Mouse (Mus musculus) ES-E14 (cell line): ENCODE measurements at regions not wholly inside any gene's neighbourhood (a gene's known extent, or its start where the extent isn't known, plus 50 kb on each side); places are given as distances from the start of the nearest gene placed in this dataset.

ENCODE experiments used
- DNase-seq: peaks from one replicate; pipeline ENCODE4 v3.0.0-alpha.2; 2013; ENCODE audit warnings: low read depth, low spot score
- H3K27ac ChIP-seq: 2 replicates; pipeline ENCODE4 v1.5.1; 2012; ENCODE audit warnings: low read depth, mild to moderate bottlenecking, low read length, moderate library complexity, mixed read lengths; ENCODE audit not compliant: poor library complexity, insufficient read depth, severe bottlenecking
- H3K36me3 ChIP-seq: 2 replicates; pipeline ENCODE4 v1.6.1; 2012; ENCODE audit warnings: mild to moderate bottlenecking, low read length, moderate library complexity, mixed read lengths; ENCODE audit not compliant: control insufficient read depth, poor library complexity, insufficient read depth, severe bottlenecking
- H3K4me1 ChIP-seq, 2 experiments: fragments of 150-350 bp in 1 of 2; sonication (generic) in 1 of 2; 2 replicates each; pipeline ENCODE4 v1.6.1; 2012; ENCODE audit warnings: low read length in 2 of 2, mild to moderate bottlenecking in 1 of 2, mixed read lengths in 1 of 2; ENCODE audit not compliant: control insufficient read depth in 2 of 2, insufficient read depth in 2 of 2, poor library complexity in 1 of 2
- H3K4me3 ChIP-seq, 2 experiments: fragments of 150-350 bp in 1 of 2; sonication (generic) in 1 of 2; 2 replicates each; pipeline ENCODE4 v1.5.1; 2012; ENCODE audit warnings: low read length in 2 of 2, low read depth in 1 of 2, mild to moderate bottlenecking in 1 of 2, mixed read lengths in 1 of 2; ENCODE audit not compliant: insufficient read depth in 1 of 2, poor library complexity in 1 of 2, severe bottlenecking in 1 of 2
- H3K9ac ChIP-seq: 2 replicates; pipeline ENCODE4 v1.6.1; 2012; ENCODE audit warnings: low read depth, mild to moderate bottlenecking, low read length, mixed read lengths; ENCODE audit not compliant: poor library complexity, insufficient read depth, severe bottlenecking
- H3K9me3 ChIP-seq: fragments of 150-350 bp; sonication (generic); 2 replicates; pipeline ENCODE4 v1.6.1; 2012; ENCODE audit warnings: low read depth, mild to moderate bottlenecking, low read length; ENCODE audit not compliant: control insufficient read depth, insufficient read depth
- CHD2 ChIP-seq: IDR thresholded peaks from 2 replicates; pipeline ENCODE4 v1.6.1; 2014; ENCODE audit warnings: mild to moderate bottlenecking, low read depth, low read length, inconsistent platforms
- HCFC1 ChIP-seq: IDR thresholded peaks from 2 replicates; pipeline ENCODE4 v1.6.1; 2012; ENCODE audit warnings: low read length, inconsistent platforms, borderline replicate concordance; ENCODE audit not compliant: insufficient read depth
- MAFK ChIP-seq: IDR thresholded peaks from 2 replicates; pipeline ENCODE4 v1.6.1; 2014; ENCODE audit warnings: mild to moderate bottlenecking, low read depth, low read length, inconsistent platforms; ENCODE audit not compliant: insufficient read depth
- ZC3H11A ChIP-seq: IDR thresholded peaks from 2 replicates; pipeline ENCODE4 v1.6.1; 2012; ENCODE audit warnings: low read depth, mild to moderate bottlenecking, inconsistent platforms, low read length, borderline replicate concordance
- ZNF384 ChIP-seq: IDR thresholded peaks from 2 replicates; pipeline ENCODE4 v1.6.1; 2012; ENCODE audit warnings: low read depth, low read length, inconsistent platforms
- in situ Hi-C, 2 experiments: fragments of 600-800 bp; cut with MboI; formaldehyde crosslinking; loops; one replicate each; pipeline ENCODE4 v1.15.1; 2025; ENCODE audit warnings: low sequenced_read_pairs in 2 of 2, inconsistent platforms in 1 of 2; ENCODE audit not compliant: unreplicated experiment in 2 of 2

DNA sequence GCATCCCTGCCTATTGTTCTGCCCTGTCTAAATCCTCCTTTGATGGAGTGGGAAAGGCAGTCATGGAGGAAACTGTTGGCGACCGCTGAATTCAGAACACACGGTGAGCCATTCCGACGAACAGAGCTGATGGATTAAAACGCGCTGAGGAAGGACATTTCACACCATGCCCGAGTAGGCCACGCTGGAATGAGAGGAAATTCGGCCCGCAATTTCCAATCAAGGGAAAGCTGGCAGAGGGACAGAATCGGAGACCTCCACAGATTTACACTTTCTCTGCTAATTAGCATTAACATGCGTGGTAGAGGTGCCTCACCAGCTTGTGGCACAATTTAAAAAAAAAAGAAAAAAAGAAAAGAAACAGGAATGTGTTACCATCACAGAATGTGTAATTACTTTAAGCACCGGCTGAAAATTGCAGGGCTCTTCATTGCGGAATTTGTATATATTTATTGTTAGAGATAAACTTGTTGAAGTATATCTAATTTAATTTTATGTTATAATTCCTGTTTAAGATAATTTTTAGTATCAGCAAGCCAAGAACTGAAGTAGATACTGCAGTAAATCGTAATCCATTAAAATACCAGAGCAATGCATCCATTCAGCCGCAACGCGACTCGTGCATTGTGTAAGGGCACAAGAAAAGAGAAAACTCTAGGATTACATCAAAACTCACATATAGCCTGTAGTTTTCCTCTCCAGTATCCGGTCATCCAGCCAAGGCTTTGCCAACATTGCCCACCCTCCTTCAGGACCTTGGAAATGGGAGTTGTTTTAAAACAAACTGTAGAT lies 2249.4 kb upstream of the Gm7489 start:
- no peak for DNase-seq
- in situ Hi-C loops: no loop called here
- Histone ChIP-seq H3K36me3 (no peaks in the 10 kb centered on the region), H3K4me1 (no peaks in the 10 kb centered on the region), H3K27ac (no peak overlapping the region), H3K9ac (no peak overlapping the region), H3K9me3 (no peaks in the 10 kb centered on the region), H3K4me3 (no peak overlapping the region)
- TF ChIP-seq CHD2 (no peak), ZNF384 (no peak), HCFC1 (no peak), ZC3H11A (no peak), MAFK (no peak)

GRCm38 (mm10) chr15:51637570-51637969 lies 2247.1 kb upstream of the Gm7489 start:
- H3K4me1 ChIP-seq: no peaks in the 10 kb centered on the region
- in situ Hi-C loops: no loop called here
- TF ChIP-seq ZNF384: no peak
- no peak for TF ChIP-seq MAFK
- TF ChIP-seq ZC3H11A: no peak
- no peak for TF ChIP-seq CHD2
- no peak for TF ChIP-seq HCFC1

GRCm38 (mm10) chr15:51643772-51644311 lies 2240.9 kb upstream of the Gm7489 start:
- no peak for DNase-seq
- no peak overlapping the region for H3K9ac ChIP-seq
- no peaks in the 10 kb centered on the region for H3K36me3 ChIP-seq
- H3K27ac ChIP-seq: no peak overlapping the region
- H3K4me1 ChIP-seq: no peaks in the 10 kb centered on the region
- in situ Hi-C loops: no loop called here
- TF ChIP-seq CHD2 (no peak), ZC3H11A (no peak), MAFK (no peak), ZNF384 (no peak)
- H3K9me3 ChIP-seq: no peaks in the 10 kb centered on the region
- H3K4me3 ChIP-seq: no peak overlapping the region

More at GRCm38 (mm10) chr15:51637570-51637969, 2247.1 kb upstream of the Gm7489 start:
- Histone ChIP-seq H3K36me3 (no peaks in the 10 kb centered on the region), H3K9ac (no peak overlapping the region), H3K27ac (no peak overlapping the region), H3K9me3 (no peaks in the 10 kb centered on the region), H3K4me3 (no peak overlapping the region)
- no peak for DNase-seq

DNA sequence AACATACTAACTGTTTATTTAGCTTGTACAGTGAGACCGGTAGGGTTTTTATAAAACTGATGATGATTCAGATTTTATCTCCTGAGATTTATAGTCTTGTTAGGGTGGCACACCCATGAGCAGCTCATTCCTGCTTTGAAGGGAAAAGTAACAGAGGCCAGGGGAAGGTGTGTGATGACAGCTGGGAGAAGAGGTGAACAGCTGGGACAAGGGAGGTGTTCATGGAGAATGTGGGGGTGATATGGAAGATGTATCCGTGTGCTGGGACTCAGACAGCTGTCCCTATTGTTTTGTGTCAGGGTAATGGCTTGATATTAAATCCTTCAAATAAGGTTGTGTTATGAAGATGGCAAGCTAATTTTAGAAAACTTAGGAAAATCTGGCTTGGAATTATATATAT lies 2238.4 kb upstream of the Gm7489 start:
- Histone ChIP-seq H3K9ac (no peak overlapping the region), H3K9me3 (no peaks in the 10 kb centered on the region), H3K4me3 (no peak overlapping the region), H3K4me1 (no peaks in the 10 kb centered on the region), H3K27ac (no peak overlapping the region), H3K36me3 (no peaks in the 10 kb centered on the region)
- DNase-seq: no peak
- TF ChIP-seq HCFC1 (no peak), MAFK (no peak), CHD2 (no peak), ZNF384 (no peak), ZC3H11A (no peak)
- in situ Hi-C loops: no loop called here
